Mouse (Mus musculus) neural tube, embryonic 14.5 days (tissue): ENCODE measurements around the gene Tsen34. TPM values are rescaled to one million over a fixed set of nuclear protein-coding genes. Genes with fewer than 3 reads are reported as not detected.

Experiments
- ATAC-seq: fragments of 200-750 bp; cut with Nextera tagmentation; 2 replicates; pipeline ENCODE4 v1.8.0; 2017; ENCODE audit warnings: low read depth, mild to moderate bottlenecking, moderate TSS enrichment, moderate library complexity
- H3K27ac ChIP-seq: fragments of 300-500 bp; sonication (generic); 2 replicates; pipeline ENCODE4 v1.5.1; 2014; ENCODE audit warnings: low read depth, mild to moderate bottlenecking, control low read depth, low read length, moderate library complexity, mixed read lengths
- H3K27me3 ChIP-seq: fragments of 300-500 bp; sonication (generic); 2 replicates; pipeline ENCODE4 v1.6.1; 2014; ENCODE audit warnings: low read length; ENCODE audit not compliant: control insufficient read depth, insufficient read depth
- H3K36me3 ChIP-seq: fragments of 300-500 bp; sonication (generic); 2 replicates; pipeline ENCODE4 v1.6.1; 2014; ENCODE audit warnings: low read length, mixed read lengths; ENCODE audit not compliant: control insufficient read depth, insufficient read depth
- H3K4me1 ChIP-seq: fragments of 300-500 bp; sonication (generic); 2 replicates; pipeline ENCODE4 v1.6.1; 2014; ENCODE audit warnings: low read length; ENCODE audit not compliant: control insufficient read depth, insufficient read depth
- H3K4me2 ChIP-seq: fragments of 300-500 bp; sonication (generic); 2 replicates; pipeline ENCODE4 v1.6.1; 2014; ENCODE audit warnings: mild to moderate bottlenecking, low read depth, low read length, control low read depth
- H3K4me3 ChIP-seq: fragments of 300-500 bp; sonication (generic); 2 replicates; pipeline ENCODE4 v1.5.1; 2014; ENCODE audit warnings: low read depth, low read length, control low read depth, mixed read lengths
- H3K9ac ChIP-seq: fragments of 300-500 bp; sonication (generic); replicated peaks from 2 replicates; pipeline ENCODE4 v1.6.1; 2014; ENCODE audit warnings: low read depth, mild to moderate bottlenecking, control low read depth, low read length, mixed read lengths
- H3K9me3 ChIP-seq: fragments of 300-500 bp; sonication (generic); 2 replicates; pipeline ENCODE4 v1.6.1; 2016; ENCODE audit warnings: low read length; ENCODE audit not compliant: control insufficient read depth
- WGBS: fragments of 180-500 bp; shearing (Covaris S2); extraction: QIAGEN DNeasy Blood & Tissue Kit; methylation state at CpG from one replicate; pipeline ENCODE4 v1.1.7; 2014; 5-methylcytosine and 5-hydroxymethylcytosine counted together
- polyA plus RNA-seq: library from polyadenylated mRNA; unstranded; fragments of >200 nt; fragmentation: Nextera tagmentation; extraction: Ambion mirVana; gene quantifications from 2 replicates; pipeline ENCODE4 v1.2.1, GENCODE M21; 2014

The Tsen34 gene
- 255 and 265 TPM in 2 replicates for polyA plus RNA-seq

DNA sequence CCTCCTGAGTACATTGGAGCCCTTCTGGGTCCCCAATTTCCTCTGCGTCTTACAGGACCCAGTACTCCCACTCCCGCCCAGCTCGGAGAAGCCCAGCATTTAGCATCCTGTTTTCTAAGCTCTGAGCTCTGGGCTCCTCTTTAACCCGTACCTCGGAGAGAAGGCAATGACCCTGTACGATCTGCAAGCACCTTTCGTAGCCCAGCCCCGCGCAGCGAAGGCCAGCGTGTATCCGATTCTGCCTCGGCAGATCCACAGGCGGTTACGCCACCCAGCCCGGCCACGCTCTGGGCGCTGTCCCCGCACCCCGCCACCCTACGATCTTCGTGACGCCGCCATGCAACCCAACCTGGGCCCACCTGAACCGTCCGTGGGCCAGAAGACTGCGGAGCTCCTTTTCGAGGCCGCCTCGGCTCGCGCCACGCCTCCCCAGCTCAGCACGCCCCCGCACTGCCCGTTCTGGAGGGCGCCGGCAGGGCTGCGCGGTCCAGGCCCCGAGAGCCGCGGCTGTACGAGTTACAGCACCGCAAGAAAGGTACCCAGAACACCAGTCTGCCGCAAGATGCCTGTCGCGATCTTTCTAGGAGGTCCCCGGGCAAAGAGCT lies at the start of gene Tsen34:
Gene Tsen34, plus strand, starts transcription at position 482 of the 605 bp plus-strand sequence.
- H3K9me3 ChIP-seq: no peaks in the 10 kb centered on the region
- H3K9ac ChIP-seq: peak within 1 kb of the TSS; percentile 76
- peaks cover 4% of the 10 kb centered on the region; the same call in 1 of the 2 replicates for H3K36me3 ChIP-seq
- H3K4me3 ChIP-seq: peak within 1 kb of the TSS; percentile 56
- peak within 1 kb of the TSS; percentile 78 for H3K4me2 ChIP-seq
- under 1% methylated on average over 49 of the region's 49 CpGs for WGBS
- peak; percentile 72 for ATAC-seq
- H3K27ac ChIP-seq: peak within 1 kb of the TSS; percentile 85
- no peaks in the 10 kb centered on the region for H3K27me3 ChIP-seq
- H3K4me1 ChIP-seq: peaks cover 16% of the 10 kb centered on the region; the same call in 1 of the 2 replicates

DNA sequence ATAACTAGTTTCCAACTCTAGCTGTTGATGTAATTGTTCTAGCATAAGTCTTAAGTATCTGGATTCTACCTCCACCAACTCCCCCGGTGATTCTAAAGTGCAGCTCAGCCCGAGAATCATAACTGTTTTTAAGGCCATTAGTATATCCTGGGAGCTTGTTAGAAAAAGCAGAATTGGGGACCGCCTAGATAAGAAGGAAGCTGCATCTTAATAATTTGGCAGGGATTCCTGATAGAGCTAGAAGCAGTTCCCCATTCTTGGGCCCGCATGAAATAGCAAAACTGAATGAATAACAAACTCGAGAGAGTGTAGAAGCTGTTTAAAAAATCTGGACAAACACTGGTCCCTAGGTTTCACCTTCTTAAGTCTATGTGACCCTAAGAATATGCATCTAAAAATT lies 49.3 kb upstream of the Tsen34 start:
- ATAC-seq: no peak
- H3K27ac ChIP-seq: no peak overlapping the region
- no peaks in the 10 kb centered on the region for H3K9me3 ChIP-seq
- H3K27me3 ChIP-seq: no peaks in the 10 kb centered on the region
- no peak overlapping the region for H3K4me2 ChIP-seq
- peaks cover 11% of the 10 kb centered on the region for H3K36me3 ChIP-seq
- no peak overlapping the region for H3K4me3 ChIP-seq
- 77% methylated on average over 5 of the region's 5 CpGs for WGBS
- H3K4me1 ChIP-seq: peaks cover 23% of the 10 kb centered on the region
- H3K9ac ChIP-seq: no peak overlapping the region

DNA sequence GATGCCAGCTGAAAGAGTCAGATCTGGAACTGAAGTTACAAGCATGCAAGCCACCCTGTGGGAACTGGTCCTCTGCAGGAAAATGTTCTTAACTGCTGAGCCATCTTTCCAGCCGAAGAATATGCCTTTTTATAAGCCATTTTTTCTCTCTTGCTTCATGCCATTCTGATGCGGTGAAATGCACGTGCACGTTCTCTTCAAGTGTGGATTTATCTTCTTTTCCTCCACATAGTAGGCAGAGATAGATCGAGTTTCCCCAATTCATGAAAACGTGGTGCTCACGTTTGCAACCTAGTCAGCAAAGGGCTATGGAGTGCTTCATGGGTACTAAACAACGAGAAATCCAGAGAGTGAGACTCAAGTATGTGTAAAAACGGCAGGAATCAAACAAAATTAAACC lies 48.8 kb upstream of the Tsen34 start:
- Histone ChIP-seq H3K36me3 (peaks cover 10% of the 10 kb centered on the region), H3K4me1 (peaks cover 27% of the 10 kb centered on the region), H3K27me3 (no peaks in the 10 kb centered on the region), H3K9ac (no peak overlapping the region), H3K9me3 (no peaks in the 10 kb centered on the region), H3K4me2 (peak overlapping the region; percentile 45), H3K4me3 (peak overlapping the region; percentile 85), H3K27ac (no peak overlapping the region)
- WGBS: 22% methylated on average over 9 of the region's 9 CpGs
- ATAC-seq: no peak

DNA sequence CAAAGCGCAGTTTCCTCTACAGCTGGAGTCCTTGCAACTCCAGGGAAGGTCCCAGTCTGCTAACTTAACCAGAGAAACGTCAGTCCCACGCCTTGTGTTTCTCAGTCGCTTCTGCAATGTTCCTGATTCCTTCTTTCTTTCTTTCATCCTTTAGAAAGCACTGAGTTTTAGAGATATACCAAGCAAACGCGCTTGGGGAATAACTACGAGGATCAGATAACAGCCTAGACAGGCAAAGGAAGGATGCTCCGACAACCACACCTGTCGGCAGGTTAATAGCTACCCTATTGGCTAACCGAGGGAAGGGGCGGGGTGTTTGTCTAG lies 48.4 kb upstream of the Tsen34 start:
- H3K27ac ChIP-seq: no peak overlapping the region
- H3K4me1 ChIP-seq: peaks cover 27% of the 10 kb centered on the region
- H3K9me3 ChIP-seq: no peaks in the 10 kb centered on the region
- peak overlapping the region; percentile 45 for H3K4me2 ChIP-seq
- H3K36me3 ChIP-seq: peaks cover 7% of the 10 kb centered on the region
- H3K4me3 ChIP-seq: peak overlapping the region; percentile 85
- no peak for ATAC-seq
- no peak overlapping the region for H3K9ac ChIP-seq
- no peaks in the 10 kb centered on the region for H3K27me3 ChIP-seq
- under 1% methylated on average over 11 of the region's 11 CpGs for WGBS

DNA sequence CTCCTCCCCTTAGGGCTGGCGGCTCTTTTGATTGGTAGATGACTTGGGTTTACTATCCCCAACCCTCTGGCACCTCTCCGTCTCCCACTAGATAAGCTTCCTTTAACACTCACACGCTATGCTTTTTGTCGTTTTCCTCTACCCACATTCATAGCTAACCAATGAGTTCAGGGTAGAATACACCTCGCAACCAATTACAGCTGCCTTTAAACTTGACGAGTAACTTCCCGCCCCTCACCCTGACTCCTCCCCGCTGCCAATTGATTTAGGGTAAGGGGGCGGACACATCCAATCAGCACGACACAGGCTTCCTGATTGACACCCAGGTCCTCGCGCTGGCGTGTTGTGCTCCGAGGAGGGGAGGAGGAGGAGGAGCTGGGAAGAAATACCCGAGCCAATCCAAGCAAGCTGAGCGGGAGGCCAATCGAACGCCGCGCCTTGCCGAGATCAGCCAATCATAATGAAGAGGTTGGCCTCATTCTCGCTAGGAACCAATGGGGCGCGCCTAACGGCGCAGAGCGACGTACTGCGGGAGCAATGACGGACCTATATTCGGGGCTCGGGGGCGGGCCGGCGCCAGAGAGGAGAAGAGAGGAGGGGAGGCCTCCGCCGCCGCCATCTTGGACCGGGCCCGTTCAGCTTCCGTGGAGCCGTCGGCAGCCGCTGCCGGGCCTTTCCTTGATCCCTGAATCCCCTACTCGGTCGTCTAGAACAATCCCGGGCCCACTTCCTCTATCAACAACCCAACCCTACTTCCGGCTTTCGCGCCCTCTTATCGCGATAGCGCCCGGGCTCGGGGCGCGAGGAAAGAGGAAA lies 47.8 kb upstream of the Tsen34 start, which contains the start of gene Cnot3:
Gene Cnot3, plus strand, starts transcription at position 597 of the 816 bp plus-strand sequence.
- no peaks in the 10 kb centered on the region for H3K9me3 ChIP-seq
- no peaks in the 10 kb centered on the region for H3K27me3 ChIP-seq
- ATAC-seq: peak; percentile 98
- peaks cover 3% of the 10 kb centered on the region; the same call in 1 of the 2 replicates for H3K36me3 ChIP-seq
- peak within 1 kb of the TSS; percentile 83 for H3K4me2 ChIP-seq
- H3K27ac ChIP-seq: peak within 1 kb of the TSS; percentile 95
- peaks cover 27% of the 10 kb centered on the region for H3K4me1 ChIP-seq
- peak within 1 kb of the TSS; percentile 85 for H3K4me3 ChIP-seq
- peak within 1 kb of the TSS; percentile 95 for H3K9ac ChIP-seq
- under 1% methylated on average over 55 of the region's 58 CpGs for WGBS

DNA sequence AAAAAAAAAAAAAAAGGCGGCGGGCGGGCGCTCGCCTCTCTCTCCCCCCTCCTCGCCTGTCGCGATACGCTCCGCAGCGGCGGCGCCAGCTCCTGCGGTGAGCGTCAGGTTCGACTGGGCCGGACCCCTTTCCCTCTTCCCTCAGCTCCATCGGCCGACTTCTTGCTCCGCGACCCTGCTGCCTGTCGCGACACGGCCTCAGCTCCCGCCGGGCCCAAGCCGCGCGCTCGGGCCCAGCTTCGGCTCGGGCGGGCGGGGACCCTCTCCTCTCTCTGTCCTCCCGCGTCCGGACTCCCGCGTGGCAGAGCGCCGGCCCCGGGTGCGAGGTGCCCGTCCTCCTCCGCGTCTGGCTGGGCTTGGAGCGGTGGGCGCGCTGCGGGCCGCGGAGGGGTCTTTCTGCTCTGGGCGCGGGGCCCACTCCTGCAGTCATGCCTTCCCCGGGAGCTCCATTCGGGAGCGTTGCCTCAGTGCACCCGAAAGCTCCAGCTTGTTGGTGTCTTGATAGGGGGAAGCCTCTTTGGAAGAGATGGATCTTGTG lies 47.1 kb upstream of the Tsen34 start:
- no peak; the same call in 1 of the 2 replicates for ATAC-seq
- H3K9ac ChIP-seq: peak overlapping the region; percentile 95
- WGBS: 0% methylated on average over 40 of the region's 58 CpGs

DNA sequence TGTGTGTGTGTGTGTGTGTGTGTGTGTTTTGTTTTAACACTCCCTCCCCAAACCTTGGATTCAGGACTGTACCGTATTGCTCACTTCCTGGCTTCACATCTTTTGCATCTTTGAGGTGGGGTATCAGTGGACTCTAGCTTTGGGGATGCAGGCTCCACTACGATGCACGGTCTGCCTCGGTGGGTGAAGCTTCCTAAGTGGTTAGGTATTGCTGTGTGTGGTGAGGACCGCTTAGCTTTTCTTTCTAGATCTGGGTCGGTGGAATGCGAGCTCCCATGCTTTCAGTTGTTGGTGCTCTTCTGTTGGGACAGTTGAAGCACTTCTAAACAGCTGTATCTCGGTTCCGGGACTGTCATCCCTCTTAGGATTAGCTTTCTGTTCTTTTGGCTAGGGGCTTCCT lies 46.5 kb upstream of the Tsen34 start:
- no peak for ATAC-seq
- Histone ChIP-seq H3K4me3 (peak overlapping the region; percentile 85), H3K27ac (peak overlapping the region; percentile 95; the same call in 1 of the 2 replicates), H3K4me1 (peaks cover 27% of the 10 kb centered on the region), H3K4me2 (peak overlapping the region; percentile 83), H3K9ac (peak overlapping the region; percentile 95), H3K9me3 (no peaks in the 10 kb centered on the region), H3K27me3 (no peaks in the 10 kb centered on the region), H3K36me3 (peaks cover 11% of the 10 kb centered on the region)
- 27% methylated on average over 9 of the region's 9 CpGs for WGBS

More for the DNA sequence above, 47.1 kb upstream of the Tsen34 start:
- H3K27ac ChIP-seq: peak overlapping the region; percentile 95
- peaks cover 7% of the 10 kb centered on the region for H3K36me3 ChIP-seq
- peak overlapping the region; percentile 83 for H3K4me2 ChIP-seq
- peak overlapping the region; percentile 85 for H3K4me3 ChIP-seq
- H3K4me1 ChIP-seq: peaks cover 27% of the 10 kb centered on the region
- H3K27me3 ChIP-seq: no peaks in the 10 kb centered on the region
- H3K9me3 ChIP-seq: no peaks in the 10 kb centered on the region

DNA sequence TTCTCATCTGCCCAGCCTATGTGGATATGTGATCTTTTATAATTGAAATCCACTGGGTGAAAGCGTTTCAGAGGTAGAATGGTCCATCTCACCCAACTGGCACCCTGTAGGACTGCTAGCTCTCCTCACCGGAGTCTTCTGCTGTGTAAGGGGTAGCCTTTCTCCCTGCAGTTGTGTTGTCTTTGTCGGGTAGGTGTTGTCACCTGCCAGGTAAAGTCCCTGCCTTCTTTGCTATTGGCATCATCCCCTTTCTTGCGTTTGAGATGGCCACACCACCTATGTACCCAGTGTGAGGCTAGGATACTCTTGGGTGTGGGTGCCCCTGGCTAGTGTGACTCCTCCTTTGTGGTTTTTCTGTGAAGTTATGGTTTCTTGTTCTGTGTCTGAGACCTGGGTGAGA lies 46.0 kb upstream of the Tsen34 start:
- H3K4me2 ChIP-seq: peak overlapping the region; percentile 83
- no peak overlapping the region for H3K27ac ChIP-seq
- 71% methylated on average over 4 of the region's 4 CpGs for WGBS
- H3K9me3 ChIP-seq: no peaks in the 10 kb centered on the region
- peaks cover 27% of the 10 kb centered on the region for H3K4me1 ChIP-seq
- peak overlapping the region; percentile 85 for H3K4me3 ChIP-seq
- peaks cover 15% of the 10 kb centered on the region for H3K36me3 ChIP-seq
- H3K27me3 ChIP-seq: no peaks in the 10 kb centered on the region
- H3K9ac ChIP-seq: peak overlapping the region; percentile 95; the same call in 1 of the 2 replicates
- ATAC-seq: no peak

DNA sequence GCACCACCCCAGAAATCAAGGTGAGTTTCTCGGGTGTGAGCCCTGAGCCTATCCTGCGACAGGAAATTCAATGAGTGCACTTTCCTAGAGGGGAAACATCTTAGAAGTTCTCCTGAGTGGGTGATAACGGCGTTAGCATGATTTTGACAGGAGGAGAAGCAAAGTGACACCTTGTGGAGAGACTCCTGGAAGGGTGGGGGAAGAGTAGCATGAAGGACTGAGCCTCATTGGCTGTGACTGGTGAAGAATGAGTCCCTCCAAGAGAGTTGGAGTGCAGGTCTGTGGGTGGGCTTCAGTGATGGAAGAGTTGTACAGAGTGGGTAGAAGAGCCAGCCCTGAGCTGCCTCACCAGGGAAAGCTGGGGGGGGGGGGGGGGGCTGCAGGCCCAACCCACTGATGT lies 35.7 kb upstream of the Tsen34 start:
- Histone ChIP-seq H3K4me2 (no peak overlapping the region), H3K9ac (no peak overlapping the region), H3K27ac (no peak overlapping the region), H3K27me3 (no peaks in the 10 kb centered on the region), H3K36me3 (peaks cover 90% of the 10 kb centered on the region), H3K9me3 (no peaks in the 10 kb centered on the region), H3K4me3 (no peak overlapping the region), H3K4me1 (no peaks in the 10 kb centered on the region)
- 92% methylated on average over 4 of the region's 4 CpGs for WGBS
- ATAC-seq: no peak
